Mouse (Mus musculus): ENCODE data around the gene 1700007K13Rik. TPM values are rescaled to one million over a fixed set of nuclear protein-coding genes. Genes with fewer than 3 reads are reported as not detected.
"Not testable (repeated sequence)": the region's sequence is repeated elsewhere in the genome, so short reads cannot be mapped to it uniquely, and the experiment has no call there.

Gene 1700007K13Rik
- polyA plus RNA-seq, 2 experiments, result not detected

GRCm38 (mm10) chr2:28494521-28494920 lies 28.4 kb upstream of the 1700007K13Rik start:
- H3K27me3 ChIP-seq (ENCODE audit: control insufficient read depth, insufficient read depth, low read length), result no peaks in the 10 kb centered on the region
- ATAC-seq (ENCODE audit: insufficient read depth), result no peak
- WGBS (ENCODE audit: insufficient replicate concordance), result 57% methylated on average over 2 of the region's 2 CpGs

DNA sequence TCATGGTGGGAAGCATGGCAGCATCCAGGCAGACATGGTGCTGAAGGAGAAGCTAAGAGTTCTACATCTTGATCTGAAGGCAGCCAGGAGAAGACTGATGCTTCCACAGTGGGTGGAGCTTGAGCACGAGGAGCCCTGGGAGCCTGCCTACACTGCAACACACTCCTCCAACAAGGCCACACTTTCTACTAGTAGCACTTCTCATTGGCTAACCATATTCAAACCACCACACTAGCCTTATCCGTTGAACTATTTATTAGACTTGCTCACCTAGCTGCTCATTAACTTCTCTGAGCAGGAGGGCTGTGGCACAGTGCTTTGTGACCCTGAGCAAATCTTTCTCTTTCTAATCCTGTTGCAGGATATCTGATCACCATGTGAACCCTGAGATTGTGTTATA lies 17.7 kb upstream of the 1700007K13Rik start:
- TF ChIP-seq CTCF (IDR thresholded peaks at IDR 0.05; ENCODE audit: low read depth) (no peak), EP300 (IDR thresholded peaks at IDR 0.05; ENCODE audit: low read depth) (no peak)
- H3K4me2 ChIP-seq (ENCODE audit: low read depth), result no peak overlapping the region
- H3K9me3 ChIP-seq (ENCODE audit: control insufficient read depth, low read length), result no peaks in the 10 kb centered on the region
- no peaks in the 10 kb centered on the region for H3K4me1 ChIP-seq (replicated peaks; ENCODE audit: control insufficient read depth in 2 of 2, insufficient read depth in 2 of 2, low read length in 1 of 2)
- H3K27me3 ChIP-seq (ENCODE audit: control insufficient read depth, insufficient read depth, low read length), result no peaks in the 10 kb centered on the region
- H3K9ac ChIP-seq (replicated peaks), result no peak overlapping the region
- DNase-seq (ENCODE audit: low read depth in 3 of 3, low spot score in 3 of 3), result no peak
- H3K27ac ChIP-seq, result no peak overlapping the region
- H3K36me3 ChIP-seq (replicated peaks; ENCODE audit: control insufficient read depth, insufficient read depth, low read depth), result no peaks in the 10 kb centered on the region
- 42% methylated on average over 2 of the region's 2 CpGs for WGBS (ENCODE audit: insufficient replicate concordance)
- no peak overlapping the region for H3K4me3 ChIP-seq (ENCODE audit: insufficient read depth in 1 of 2, low read depth in 2 of 2, low read length in 2 of 2)
- no peak for ATAC-seq (ENCODE audit: insufficient read depth)

More at GRCm38 (mm10) chr2:28494521-28494920, 28.4 kb upstream of the 1700007K13Rik start:
- Histone ChIP-seq H3K4me2 (ENCODE audit: low read depth) (no peak overlapping the region), H3K27ac (no peak overlapping the region), H3K9ac (replicated peaks) (no peak overlapping the region), H3K36me3 (replicated peaks; ENCODE audit: control insufficient read depth, insufficient read depth, low read depth) (no peaks in the 10 kb centered on the region), H3K9me3 (ENCODE audit: control insufficient read depth, low read length) (no peaks in the 10 kb centered on the region), H3K4me1 (replicated peaks; ENCODE audit: control insufficient read depth in 2 of 2, insufficient read depth in 2 of 2, low read length in 1 of 2) (no peaks in the 10 kb centered on the region), H3K4me3 (ENCODE audit: insufficient read depth in 1 of 2, low read depth in 2 of 2, low read length in 2 of 2) (no peak overlapping the region)
- no peak for DNase-seq (ENCODE audit: low read depth in 3 of 3, low spot score in 3 of 3)
- TF ChIP-seq EP300 (IDR thresholded peaks at IDR 0.05; ENCODE audit: low read depth) (no peak), CTCF (IDR thresholded peaks at IDR 0.05; ENCODE audit: low read depth) (no peak)

GRCm38 (mm10) chr2:28479208-28480204 lies 13.4 kb upstream of the 1700007K13Rik start:
- Histone ChIP-seq H3K27ac (no peak overlapping the region), H3K27me3 (ENCODE audit: control insufficient read depth, insufficient read depth, low read length) (no peaks in the 10 kb centered on the region), H3K4me3 (ENCODE audit: insufficient read depth in 1 of 2, low read depth in 2 of 2, low read length in 2 of 2) (no peak overlapping the region), H3K4me2 (ENCODE audit: low read depth) (no peak overlapping the region), H3K9me3 (ENCODE audit: control insufficient read depth, low read length) (no peaks in the 10 kb centered on the region), H3K36me3 (replicated peaks; ENCODE audit: control insufficient read depth, insufficient read depth, low read depth) (no peaks in the 10 kb centered on the region), H3K9ac (replicated peaks) (no peak overlapping the region), H3K4me1 (replicated peaks; ENCODE audit: control insufficient read depth in 2 of 2, insufficient read depth in 2 of 2, low read length in 1 of 2) (no peaks in the 10 kb centered on the region)
- TF ChIP-seq CTCF (IDR thresholded peaks at IDR 0.05; ENCODE audit: low read depth), result no peak
- no peak for TF ChIP-seq EP300 (IDR thresholded peaks at IDR 0.05; ENCODE audit: low read depth)
- WGBS (ENCODE audit: insufficient replicate concordance), result 66% methylated on average over 20 of the region's 20 CpGs
- ATAC-seq (ENCODE audit: insufficient read depth), result no peak
- DNase-seq (ENCODE audit: low read depth in 3 of 3, low spot score in 3 of 3), result no peak

GRCm38 (mm10) chr2:28477993-28478392 lies 11.9 kb upstream of the 1700007K13Rik start:
- not testable (repeated sequence) for H3K4me2 ChIP-seq (ENCODE audit: low read depth); H3K27ac ChIP-seq; H3K27me3 ChIP-seq (ENCODE audit: control insufficient read depth, insufficient read depth, low read length); ATAC-seq (ENCODE audit: insufficient read depth); H3K36me3 ChIP-seq (replicated peaks; ENCODE audit: control insufficient read depth, insufficient read depth, low read depth); H3K9me3 ChIP-seq (ENCODE audit: control insufficient read depth, low read length); DNase-seq (ENCODE audit: low read depth in 3 of 3, low spot score in 3 of 3); H3K9ac ChIP-seq (replicated peaks); H3K4me1 ChIP-seq (replicated peaks; ENCODE audit: control insufficient read depth in 2 of 2, insufficient read depth in 2 of 2, low read length in 1 of 2); H3K4me3 ChIP-seq (ENCODE audit: insufficient read depth in 1 of 2, low read depth in 2 of 2, low read length in 2 of 2)
- WGBS (ENCODE audit: insufficient replicate concordance), result 72% methylated on average over 5 of the region's 5 CpGs

DNA sequence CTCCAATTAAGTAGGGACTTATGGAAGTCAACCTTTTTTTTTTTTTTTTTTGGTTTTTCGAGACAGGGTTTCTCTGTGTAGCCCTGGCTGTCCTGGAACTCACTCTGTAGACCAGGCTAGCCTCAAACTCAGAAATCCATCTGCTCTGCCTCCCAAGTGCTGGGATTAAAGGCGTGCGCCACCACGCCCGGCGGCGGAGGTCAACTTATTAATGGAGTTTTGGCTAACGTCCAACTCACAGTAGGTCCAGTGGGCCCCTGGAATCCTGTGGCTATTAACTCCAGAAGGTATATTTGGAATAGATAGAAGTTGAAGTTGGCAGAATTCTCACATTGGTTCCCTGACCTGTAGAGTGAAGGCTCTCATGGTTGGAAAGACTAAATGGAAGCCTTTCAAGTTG lies 5.9 kb upstream of the 1700007K13Rik start:
- H3K9me3 ChIP-seq (ENCODE audit: control insufficient read depth, low read length); H3K4me2 ChIP-seq (ENCODE audit: low read depth); ATAC-seq (ENCODE audit: insufficient read depth); H3K27ac ChIP-seq; H3K4me1 ChIP-seq (replicated peaks; ENCODE audit: control insufficient read depth in 2 of 2, insufficient read depth in 2 of 2, low read length in 1 of 2); H3K9ac ChIP-seq (replicated peaks); H3K36me3 ChIP-seq (replicated peaks; ENCODE audit: control insufficient read depth, insufficient read depth, low read depth); H3K4me3 ChIP-seq (ENCODE audit: insufficient read depth in 1 of 2, low read depth in 2 of 2, low read length in 2 of 2); DNase-seq (ENCODE audit: low read depth in 3 of 3, low spot score in 3 of 3); H3K27me3 ChIP-seq (ENCODE audit: control insufficient read depth, insufficient read depth, low read length): not testable (repeated sequence)
- WGBS (ENCODE audit: insufficient replicate concordance), result 79% methylated on average over 7 of the region's 8 CpGs
